Mouse (Mus musculus): ENCODE measurements at regions not wholly inside any gene's neighbourhood (a gene's known extent, or its start where the extent isn't known, plus 50 kb on each side); places are given as distances from the start of the nearest gene placed in this dataset.
A peak's percentile ranks its signal among the peaks of the same experiment; 100 is the strongest.

GRCm38 (mm10) chr13:63979581-63979980 is 109.4 kb downstream of the Hsd17b3 start:
- no peaks in the 10 kb centered on the region for H3K9me3 ChIP-seq
- peaks cover 34% of the 10 kb centered on the region for H3K27me3 ChIP-seq (replicated peaks; ENCODE audit: low read depth, poor library complexity, severe bottlenecking)
- H3K4me3 ChIP-seq, result no peak overlapping the region
- 10% methylated on average over 1 of the region's 1 CpGs for WGBS
- no peak for DNase-seq (ENCODE audit: low spot score)
- peaks cover 37% of the 10 kb centered on the region for H3K4me1 ChIP-seq
- peak overlapping the region; percentile 84 for H3K27ac ChIP-seq (replicated peaks)
- H3K36me3 ChIP-seq (replicated peaks), result no peaks in the 10 kb centered on the region

- no peaks in the 10 kb centered on the region for H3K36me3 ChIP-seq (replicated peaks)
- H3K27ac ChIP-seq (replicated peaks), result no peak overlapping the region
- H3K4me3 ChIP-seq, result no peak overlapping the region
- WGBS, result 79% methylated on average over 2 of the region's 2 CpGs
- no peaks in the 10 kb centered on the region for H3K9me3 ChIP-seq
- H3K4me1 ChIP-seq, result peaks cover 4% of the 10 kb centered on the region; the same call in 1 of the 2 replicates
- no peak for DNase-seq (ENCODE audit: low spot score)
- no peaks in the 10 kb centered on the region for H3K27me3 ChIP-seq (replicated peaks; ENCODE audit: low read depth, poor library complexity, severe bottlenecking)
These were observed 119.1 kb downstream of the Hsd17b3 start for GRCm38 (mm10) chr13:63969907-63970306.

- DNase-seq (ENCODE audit: low spot score), result no peak
- Histone ChIP-seq H3K27ac (replicated peaks) (no peak overlapping the region), H3K9me3 (no peaks in the 10 kb centered on the region), H3K4me1 (0 out of 2 replicates have a peak, but pooled peaks cover 4% of the 10 kb centered on the region), H3K27me3 (replicated peaks; ENCODE audit: low read depth, poor library complexity, severe bottlenecking) (no peaks in the 10 kb centered on the region), H3K36me3 (replicated peaks) (no peaks in the 10 kb centered on the region), H3K4me3 (no peak overlapping the region)
- 45% methylated on average over 3 of the region's 3 CpGs for WGBS
These were observed 120.4 kb downstream of the Hsd17b3 start for GRCm38 (mm10) chr13:63968623-63969022.

GRCm38 (mm10) chr13:63957098-63957497 is 131.9 kb downstream of the Hsd17b3 start:
- H3K4me1 ChIP-seq, result peaks cover 7% of the 10 kb centered on the region
- H3K27me3 ChIP-seq (replicated peaks; ENCODE audit: low read depth, poor library complexity, severe bottlenecking), result no peaks in the 10 kb centered on the region
- no peak overlapping the region for H3K4me3 ChIP-seq
- 78% methylated on average over 5 of the region's 5 CpGs for WGBS
- H3K27ac ChIP-seq (replicated peaks), result no peak overlapping the region
- DNase-seq (ENCODE audit: low spot score), result no peak
- H3K9me3 ChIP-seq, result peaks cover 2% of the 10 kb centered on the region; the same call in 1 of the 2 replicates
- H3K36me3 ChIP-seq (replicated peaks), result no peaks in the 10 kb centered on the region

GRCm38 (mm10) chr13:63954305-63954704 is 134.7 kb downstream of the Hsd17b3 start:
- peaks cover 33% of the 10 kb centered on the region for H3K4me1 ChIP-seq
- H3K4me3 ChIP-seq, result no peak overlapping the region
- peaks cover 5% of the 10 kb centered on the region for H3K27me3 ChIP-seq (replicated peaks; ENCODE audit: low read depth, poor library complexity, severe bottlenecking)
- 96% methylated on average over 2 of the region's 2 CpGs for whole genome bisulfite sequencing
- H3K9me3 ChIP-seq, result peaks cover under 1% of the 10 kb centered on the region; the same call in 1 of the 2 replicates
- H3K36me3 ChIP-seq (replicated peaks), result no peaks in the 10 kb centered on the region
- no peak for DNase-seq (ENCODE audit: low spot score)
- H3K27ac ChIP-seq (replicated peaks), result no peak overlapping the region

- Histone ChIP-seq H3K27me3 (replicated peaks; ENCODE audit: low read depth, poor library complexity, severe bottlenecking) (peaks cover 23% of the 10 kb centered on the region), H3K4me3 (no peak overlapping the region), H3K27ac (replicated peaks) (peak overlapping the region; percentile 80), H3K4me1 (peaks cover 38% of the 10 kb centered on the region), H3K36me3 (replicated peaks) (no peaks in the 10 kb centered on the region), H3K9me3 (no peaks in the 10 kb centered on the region)
- 39% methylated on average over 9 of the region's 9 CpGs for WGBS
- peak; percentile 69 for DNase-seq (ENCODE audit: low spot score)
These were observed 136.9 kb downstream of the Hsd17b3 start for GRCm38 (mm10) chr13:63951922-63952734.

GRCm38 (mm10) chr13:63951136-63951535 is 136.1 kb downstream of the Ercc6l2 start:
- no peaks in the 10 kb centered on the region for H3K36me3 ChIP-seq (replicated peaks)
- DNase-seq (ENCODE audit: low spot score), result peak; percentile 46
- WGBS, result 41% methylated on average over 8 of the region's 8 CpGs
- peaks cover 38% of the 10 kb centered on the region for H3K4me1 ChIP-seq
- H3K9me3 ChIP-seq, result no peaks in the 10 kb centered on the region
- no peak overlapping the region for H3K4me3 ChIP-seq
- peaks cover 27% of the 10 kb centered on the region for H3K27me3 ChIP-seq (replicated peaks; ENCODE audit: low read depth, poor library complexity, severe bottlenecking)
- H3K27ac ChIP-seq (replicated peaks), result peak overlapping the region; percentile 80
